Mouse (Mus musculus): ENCODE measurements around the gene Gosr2. TPM values are rescaled to one million over a fixed set of nuclear protein-coding genes. Genes with fewer than 3 reads are reported as not detected.

The Gosr2 gene
- polyA plus RNA-seq, 1 experiment = 0.70 TPM

DNA sequence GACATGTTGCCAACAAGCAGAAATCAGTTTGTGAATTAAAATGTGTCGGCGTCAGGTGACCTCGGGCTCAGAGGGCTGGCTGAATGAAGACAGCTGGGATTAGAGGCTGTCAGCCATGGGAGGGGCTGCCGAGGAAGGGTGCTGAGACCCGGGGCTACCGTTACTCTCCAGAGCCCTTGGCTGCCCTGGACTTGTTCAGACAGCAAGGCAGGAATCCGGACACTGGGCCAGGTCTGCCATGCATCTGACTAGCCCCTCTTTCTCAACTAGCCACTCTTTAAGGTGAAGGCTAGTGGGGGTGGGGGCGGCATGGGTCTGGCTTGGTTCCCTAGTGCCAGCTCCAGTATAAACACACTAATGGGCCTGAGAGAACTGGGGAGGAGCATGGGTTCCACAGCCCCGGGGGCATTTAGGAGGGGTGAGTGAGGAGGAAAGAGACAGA is 24.4 kb upstream of the Gosr2 start:
- Histone ChIP-seq H3K27me3 (ENCODE audit: control insufficient read depth) (no peaks in the 10 kb centered on the region), H3K4me1 (ENCODE audit: control insufficient read depth) (no peaks in the 10 kb centered on the region), H3K36me3 (ENCODE audit: control insufficient read depth) (no peaks in the 10 kb centered on the region), H3K9me3 (ENCODE audit: control insufficient read depth, low read length) (no peaks in the 10 kb centered on the region), H3K4me3 (replicated peaks) (no peak overlapping the region)
- TF ChIP-seq TAL1 (IDR thresholded peaks at IDR 0.05; ENCODE audit: low read length) (no peak), GATA1 (IDR thresholded peaks at IDR 0.05; ENCODE audit: low read length) (no peak)

DNA sequence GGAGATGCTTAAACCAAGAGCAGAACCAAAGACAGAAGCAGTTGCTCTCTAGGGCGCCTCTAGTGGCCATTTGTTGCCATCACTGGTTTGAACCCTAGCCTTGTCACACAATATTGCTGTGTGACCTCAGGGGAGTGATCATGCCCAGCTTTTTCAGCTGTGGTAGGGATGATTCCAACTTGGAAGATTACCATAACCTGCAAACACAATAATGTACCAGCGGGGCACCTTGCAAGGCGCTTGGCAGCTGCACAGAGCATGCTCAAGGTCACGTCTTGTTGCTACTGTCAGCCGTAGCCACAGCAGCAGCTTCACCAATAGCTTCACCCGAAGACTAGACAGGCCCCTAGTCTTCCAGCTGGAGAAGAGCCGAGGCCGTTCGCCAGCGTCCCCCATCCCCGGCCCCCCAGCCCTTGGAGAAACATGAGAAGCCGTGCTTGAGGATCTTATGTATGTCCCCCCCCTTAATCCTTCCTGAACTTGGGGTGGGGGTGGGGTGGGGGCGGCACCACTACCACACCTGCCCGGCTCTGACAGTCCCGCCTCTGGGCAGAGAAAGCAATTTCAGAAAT is 23.9 kb upstream of the Gosr2 start:
- Histone ChIP-seq H3K9me3 (ENCODE audit: control insufficient read depth, low read length) (no peaks in the 10 kb centered on the region), H3K4me1 (ENCODE audit: control insufficient read depth) (no peaks in the 10 kb centered on the region), H3K4me3 (replicated peaks) (no peak overlapping the region), H3K36me3 (ENCODE audit: control insufficient read depth) (no peaks in the 10 kb centered on the region), H3K27me3 (ENCODE audit: control insufficient read depth) (no peaks in the 10 kb centered on the region)
- TF ChIP-seq GATA1 (IDR thresholded peaks at IDR 0.05; ENCODE audit: low read length) = no peak
- no peak for TF ChIP-seq TAL1 (IDR thresholded peaks at IDR 0.05; ENCODE audit: low read length)

DNA sequence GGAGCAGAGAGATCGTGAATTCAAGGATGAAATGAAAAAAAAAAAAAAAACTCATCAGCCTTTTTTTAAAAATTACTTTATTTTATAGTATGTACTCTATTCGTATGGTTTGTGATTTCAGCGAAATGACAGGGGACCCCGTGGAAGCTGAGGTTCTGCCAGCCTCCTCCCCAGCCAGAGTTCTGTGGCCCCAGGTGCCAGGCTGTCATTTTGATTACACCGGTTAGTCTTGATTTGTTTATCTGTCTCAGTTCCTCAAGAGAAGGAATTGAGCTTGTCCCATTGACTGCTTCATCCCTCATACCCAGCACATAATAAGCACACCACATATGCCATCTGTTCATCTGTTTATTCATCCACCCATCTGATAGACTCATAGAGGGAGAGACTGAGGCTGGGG is 21.7 kb upstream of the Gosr2 start:
- no peak for TF ChIP-seq TAL1 (IDR thresholded peaks at IDR 0.05; ENCODE audit: low read length)
- TF ChIP-seq GATA1 (IDR thresholded peaks at IDR 0.05; ENCODE audit: low read length) = no peak
- H3K27me3 ChIP-seq (ENCODE audit: control insufficient read depth) = no peaks in the 10 kb centered on the region
- no peaks in the 10 kb centered on the region for H3K4me1 ChIP-seq (ENCODE audit: control insufficient read depth)
- no peaks in the 10 kb centered on the region for H3K9me3 ChIP-seq (ENCODE audit: control insufficient read depth, low read length)
- no peaks in the 10 kb centered on the region for H3K36me3 ChIP-seq (ENCODE audit: control insufficient read depth)
- no peak overlapping the region for H3K4me3 ChIP-seq (replicated peaks)

DNA sequence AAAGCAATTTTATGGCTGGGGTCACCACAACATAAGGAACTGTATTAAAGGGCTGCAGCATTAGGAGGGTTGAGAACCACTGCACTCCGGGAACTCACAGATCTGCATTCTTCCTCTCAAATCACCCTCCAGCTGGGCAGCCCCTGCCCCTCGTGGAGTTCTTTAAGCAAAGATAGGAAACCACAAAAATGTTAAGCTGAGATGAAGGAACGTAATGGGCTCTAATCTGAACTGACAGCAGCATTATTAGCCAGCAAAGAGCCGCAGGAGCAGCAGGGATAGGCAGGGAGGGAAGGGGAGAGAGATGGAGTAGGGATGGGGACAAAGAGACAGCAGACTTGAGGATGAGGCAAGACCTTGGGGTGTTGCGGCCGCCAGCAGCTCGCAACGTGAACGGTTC is 19.3 kb upstream of the Gosr2 start:
- H3K4me1 ChIP-seq (ENCODE audit: control insufficient read depth) = no peaks in the 10 kb centered on the region
- H3K9me3 ChIP-seq (ENCODE audit: control insufficient read depth, low read length) = no peaks in the 10 kb centered on the region
- H3K4me3 ChIP-seq (replicated peaks) = no peak overlapping the region
- TF ChIP-seq GATA1 (IDR thresholded peaks at IDR 0.05; ENCODE audit: low read length) (no peak), TAL1 (IDR thresholded peaks at IDR 0.05; ENCODE audit: low read length) (no peak)
- no peaks in the 10 kb centered on the region for H3K27me3 ChIP-seq (ENCODE audit: control insufficient read depth)
- H3K36me3 ChIP-seq (ENCODE audit: control insufficient read depth) = no peaks in the 10 kb centered on the region

DNA sequence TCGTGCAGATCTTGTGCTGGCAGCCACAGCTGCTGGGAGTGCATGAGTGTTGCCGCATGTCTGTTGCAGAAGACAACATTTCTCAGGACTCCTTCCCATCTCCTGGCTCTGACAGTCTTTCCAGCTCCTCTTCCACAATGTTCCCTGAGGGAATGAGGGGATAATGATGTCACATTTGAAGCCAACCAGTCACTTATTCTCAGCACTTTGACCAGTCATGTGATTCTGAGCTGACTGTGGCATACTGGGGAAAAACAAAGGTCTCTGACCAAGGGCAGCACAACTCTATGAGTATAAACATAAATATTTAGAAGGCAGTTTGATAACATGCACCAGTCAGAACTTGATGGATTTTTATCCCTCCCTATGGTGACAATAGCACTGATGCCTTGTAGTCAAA is 16.4 kb upstream of the Gosr2 start:
- Histone ChIP-seq H3K4me1 (ENCODE audit: control insufficient read depth) (no peaks in the 10 kb centered on the region), H3K4me3 (replicated peaks) (no peak overlapping the region), H3K27me3 (ENCODE audit: control insufficient read depth) (no peaks in the 10 kb centered on the region), H3K9me3 (ENCODE audit: control insufficient read depth, low read length) (no peaks in the 10 kb centered on the region), H3K36me3 (ENCODE audit: control insufficient read depth) (no peaks in the 10 kb centered on the region)
- TF ChIP-seq GATA1 (IDR thresholded peaks at IDR 0.05; ENCODE audit: low read length) = no peak
- TF ChIP-seq TAL1 (IDR thresholded peaks at IDR 0.05; ENCODE audit: low read length) = no peak

DNA sequence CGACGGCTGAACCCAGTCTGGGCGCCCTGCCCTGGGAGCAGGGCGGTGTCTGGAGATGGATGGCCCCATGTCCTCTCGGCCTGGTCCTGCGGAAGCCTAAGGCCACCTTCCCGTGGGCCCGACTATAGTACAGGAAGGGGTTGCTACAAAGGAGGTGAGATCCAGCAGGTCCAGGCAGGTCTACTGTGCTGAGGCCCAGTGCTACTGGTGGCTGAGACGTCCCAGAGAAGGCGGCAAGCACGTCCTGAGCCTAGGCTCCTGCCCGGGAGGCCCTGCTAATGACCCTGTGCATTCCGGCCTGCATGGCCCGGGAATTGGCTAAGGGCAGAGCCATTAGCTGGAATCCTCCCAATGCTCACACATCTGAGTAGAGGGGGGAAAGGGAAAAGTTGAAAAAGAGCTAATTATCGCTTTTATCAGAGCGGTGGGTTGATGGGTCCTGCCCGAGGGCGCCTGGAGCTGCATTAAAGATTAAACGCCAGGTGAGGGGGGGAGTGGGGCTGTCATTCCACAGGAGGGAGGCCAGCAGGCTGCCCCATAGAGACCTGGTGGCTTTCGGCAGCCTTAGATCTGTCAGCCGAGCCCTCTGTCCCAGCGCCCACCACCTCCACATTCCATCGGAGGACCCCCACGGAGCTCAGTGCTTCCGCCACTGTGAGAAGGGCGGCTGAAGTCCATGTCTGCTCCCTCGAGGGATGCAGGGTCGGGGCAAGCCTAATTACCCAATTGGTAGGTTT is 14.3 kb upstream of the Gosr2 start:
- Histone ChIP-seq H3K4me3 (replicated peaks) (no peak overlapping the region), H3K9me3 (ENCODE audit: control insufficient read depth, low read length) (no peaks in the 10 kb centered on the region), H3K36me3 (ENCODE audit: control insufficient read depth) (no peaks in the 10 kb centered on the region), H3K27me3 (ENCODE audit: control insufficient read depth) (no peaks in the 10 kb centered on the region), H3K4me1 (ENCODE audit: control insufficient read depth) (no peaks in the 10 kb centered on the region)
- no peak for TF ChIP-seq TAL1 (IDR thresholded peaks at IDR 0.05; ENCODE audit: low read length)
- no peak for TF ChIP-seq GATA1 (IDR thresholded peaks at IDR 0.05; ENCODE audit: low read length)

DNA sequence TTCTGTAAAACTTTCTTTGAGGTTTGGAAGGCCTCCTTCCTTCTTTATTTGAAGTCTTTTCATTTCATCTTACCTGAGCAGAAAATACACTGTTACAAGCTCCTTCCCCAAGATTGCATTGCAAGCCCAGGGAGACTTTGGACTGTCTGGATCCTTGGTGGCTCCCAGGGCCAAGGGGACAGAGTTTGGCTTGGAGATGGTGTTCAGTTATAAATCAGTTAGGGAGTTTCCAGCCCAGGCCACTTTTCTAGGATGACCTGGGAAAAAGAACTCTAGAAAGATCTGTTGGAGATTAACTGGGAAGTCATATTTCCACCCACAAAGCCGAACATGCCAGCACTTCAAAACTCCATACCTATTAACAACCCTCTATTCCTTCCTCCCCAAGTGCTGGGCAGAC is 12.3 kb upstream of the Gosr2 start:
- Histone ChIP-seq H3K4me1 (ENCODE audit: control insufficient read depth) (no peaks in the 10 kb centered on the region), H3K9me3 (ENCODE audit: control insufficient read depth, low read length) (no peaks in the 10 kb centered on the region), H3K4me3 (replicated peaks) (no peak overlapping the region), H3K36me3 (ENCODE audit: control insufficient read depth) (no peaks in the 10 kb centered on the region), H3K27me3 (ENCODE audit: control insufficient read depth) (no peaks in the 10 kb centered on the region)
- TF ChIP-seq TAL1 (IDR thresholded peaks at IDR 0.05; ENCODE audit: low read length) = no peak
- TF ChIP-seq GATA1 (IDR thresholded peaks at IDR 0.05; ENCODE audit: low read length) = no peak

DNA sequence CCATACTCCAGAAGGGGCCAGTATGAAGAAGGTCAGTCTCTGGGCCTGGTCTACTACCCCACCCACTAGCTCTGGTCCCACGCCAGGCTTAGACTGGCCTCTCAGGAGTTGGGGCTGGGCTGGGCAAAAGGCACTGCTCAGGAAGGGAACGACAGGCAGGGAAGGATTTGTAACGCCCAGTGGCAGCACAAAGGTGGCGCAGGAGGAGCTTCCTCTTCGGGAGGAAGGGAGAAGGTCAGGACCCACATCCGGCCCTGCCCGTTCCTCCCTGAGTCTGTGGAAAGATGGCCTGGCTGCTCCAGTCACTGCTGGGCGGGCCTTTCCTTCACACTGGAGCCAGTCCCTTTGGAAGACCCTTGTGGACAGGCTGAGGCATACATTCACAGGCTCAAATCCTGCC is 9.3 kb upstream of the Gosr2 start:
- Histone ChIP-seq H3K4me1 (ENCODE audit: control insufficient read depth) (no peaks in the 10 kb centered on the region), H3K27me3 (ENCODE audit: control insufficient read depth) (no peaks in the 10 kb centered on the region), H3K9me3 (ENCODE audit: control insufficient read depth, low read length) (no peaks in the 10 kb centered on the region), H3K4me3 (replicated peaks) (no peak overlapping the region), H3K36me3 (ENCODE audit: control insufficient read depth) (no peaks in the 10 kb centered on the region)
- TF ChIP-seq TAL1 (IDR thresholded peaks at IDR 0.05; ENCODE audit: low read length) = no peak
- TF ChIP-seq GATA1 (IDR thresholded peaks at IDR 0.05; ENCODE audit: low read length) = no peak

DNA sequence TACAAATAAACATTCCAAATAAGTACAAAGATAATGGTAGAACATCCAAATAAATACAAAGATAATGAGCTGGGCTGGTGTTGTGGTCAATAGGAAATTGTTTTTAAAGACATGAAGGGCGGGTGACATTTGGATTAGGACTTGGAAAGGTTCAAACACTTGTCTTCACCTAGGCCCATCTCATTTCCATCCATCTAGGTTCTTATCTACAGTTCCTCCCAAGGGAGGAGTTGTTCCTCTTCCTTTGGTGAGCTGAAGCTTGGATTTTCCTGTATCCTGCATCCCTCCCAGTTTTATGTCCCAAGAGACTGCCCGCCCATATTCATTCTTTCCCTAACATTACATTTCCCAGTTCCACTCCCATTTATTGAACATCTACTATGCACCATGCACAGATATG is 528 bp upstream of the Gosr2 start:
- Histone ChIP-seq H3K27me3 (ENCODE audit: control insufficient read depth) (no peaks in the 10 kb centered on the region), H3K4me3 (replicated peaks) (peak overlapping the region; percentile 88), H3K36me3 (ENCODE audit: control insufficient read depth) (peaks cover 10% of the 10 kb centered on the region), H3K9me3 (ENCODE audit: control insufficient read depth, low read length) (no peaks in the 10 kb centered on the region), H3K4me1 (ENCODE audit: control insufficient read depth) (peaks cover 25% of the 10 kb centered on the region)
- no peak for TF ChIP-seq TAL1 (IDR thresholded peaks at IDR 0.05; ENCODE audit: low read length)
- no peak for TF ChIP-seq GATA1 (IDR thresholded peaks at IDR 0.05; ENCODE audit: low read length)
